ENCODE assay signal across 7 mouse cellular contexts in the genomic region with DNA sequence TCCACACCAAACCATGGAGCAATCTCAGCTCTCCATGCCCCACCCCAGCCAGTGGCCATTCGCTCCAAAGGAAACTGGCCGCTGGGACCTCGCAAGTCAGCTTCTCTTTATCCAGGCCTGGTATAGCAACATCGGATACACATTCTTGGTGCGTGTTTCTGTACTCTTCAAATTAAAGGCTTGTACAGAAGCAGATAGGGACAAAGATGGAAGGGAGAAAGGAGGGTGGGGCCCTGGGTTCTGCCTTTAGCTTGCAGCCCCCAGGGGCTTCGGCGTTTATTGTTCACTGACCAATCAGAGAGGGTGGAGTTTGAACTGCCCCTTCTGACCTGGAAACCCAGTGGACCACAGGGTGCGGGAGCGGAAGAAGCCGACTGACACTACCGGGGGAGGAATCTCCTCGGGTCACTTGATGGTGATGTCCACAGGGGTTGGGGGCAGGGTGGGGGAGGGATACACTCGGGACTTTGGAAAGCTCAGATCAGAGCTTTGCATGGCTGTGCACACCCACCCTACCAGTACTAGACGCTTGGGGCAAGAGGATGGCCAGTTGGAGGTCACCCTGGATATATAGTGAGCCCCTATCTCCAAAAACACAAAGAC. TPM values are rescaled to one million over a fixed set of nuclear protein-coding genes. Genes with fewer than 3 reads are reported as not detected.
A peak's percentile ranks its signal among the peaks of the same experiment; 100 is the strongest.
DNase-seq lines count a peak whose midpoint lies in the region; ATAC-seq and TF ChIP-seq lines count a peak whose summit lies in the region.

No protein-coding gene starts in this region.

- WGBS in forebrain, embryonic 16.5 days = 18% methylated on average over 14 of the region's 14 CpGs
- 11% methylated on average over 14 of the region's 14 CpGs for WGBS in kidney, embryonic 15.5 days
- 10% methylated on average over 14 of the region's 14 CpGs for WGBS in midbrain, embryonic 14.5 days

- H3K9me3 ChIP-seq in E14TG2a.4 (ENCODE audit: low read length) = no peaks in the 10 kb centered on the region
- no peaks in the 10 kb centered on the region for H3K9me3 ChIP-seq in forebrain, embryonic 16.5 days (ENCODE audit: control insufficient read depth, low read length)
- no peaks in the 10 kb centered on the region for H3K9me3 ChIP-seq in kidney, embryonic 15.5 days (replicated peaks)
- H3K9me3 ChIP-seq in midbrain, embryonic 14.5 days (ENCODE audit: control insufficient read depth, low read length) = no peaks in the 10 kb centered on the region

- peak overlapping the region; percentile 84 for H3K9ac ChIP-seq in forebrain, embryonic 16.5 days (replicated peaks; ENCODE audit: low read depth, low read length)
- H3K9ac ChIP-seq in kidney, embryonic 15.5 days = peak overlapping the region; percentile 64
- H3K9ac ChIP-seq in midbrain, embryonic 14.5 days (replicated peaks; ENCODE audit: low read length) = peak overlapping the region; percentile 78

- H3K4me1 ChIP-seq in E14TG2a.4 (replicated peaks; ENCODE audit: low read depth, low read length) = peaks cover 53% of the 10 kb centered on the region
- H3K4me1 ChIP-seq in forebrain, embryonic 16.5 days (replicated peaks; ENCODE audit: control insufficient read depth, insufficient read depth, low read length) = peaks cover 53% of the 10 kb centered on the region
- peaks cover 62% of the 10 kb centered on the region for H3K4me1 ChIP-seq in kidney, embryonic 15.5 days
- H3K4me1 ChIP-seq in midbrain, embryonic 14.5 days (ENCODE audit: control insufficient read depth, insufficient read depth, low read length) = peaks cover 48% of the 10 kb centered on the region

- H3K27me3 ChIP-seq in E14TG2a.4 (ENCODE audit: insufficient read depth, low read length) = peaks cover 48% of the 10 kb centered on the region
- no peaks in the 10 kb centered on the region for H3K27me3 ChIP-seq in forebrain, embryonic 16.5 days (replicated peaks; ENCODE audit: control insufficient read depth, insufficient read depth, low read length)
- H3K27me3 ChIP-seq in kidney, embryonic 15.5 days = 0 out of 2 replicates have a peak, but pooled peaks cover under 1% of the 10 kb centered on the region
- no peaks in the 10 kb centered on the region for H3K27me3 ChIP-seq in midbrain, embryonic 14.5 days (ENCODE audit: control insufficient read depth, insufficient read depth, low read length)

- DNase-seq in 416B (ENCODE audit: low read depth) = peak; percentile 48
- DNase-seq in midbrain, embryonic 14.5 days = peak; percentile 54
- no peak for DNase-seq in adipocyte (ENCODE audit: low spot score)
- no peak for DNase-seq in thymus, postnatal 4 days

- ATAC-seq in forebrain, embryonic 16.5 days = no peak; the same call in 1 of the 2 replicates
- ATAC-seq in kidney, embryonic 15.5 days (replicated peaks; ENCODE audit: low FRiP score) = 0 out of 2 replicates have a peak, but pooled peaks have one; percentile 4
- ATAC-seq in midbrain, embryonic 14.5 days (ENCODE audit: low FRiP score, low TSS enrichment) = 0 out of 2 replicates have a peak, but pooled peaks have one; percentile 2

- peak overlapping the region; percentile 58 for H3K27ac ChIP-seq in forebrain, embryonic 16.5 days (ENCODE audit: low read length)
- peak overlapping the region; percentile 79 for H3K27ac ChIP-seq in kidney, embryonic 15.5 days
- peak overlapping the region; percentile 87 for H3K27ac ChIP-seq in midbrain, embryonic 14.5 days (replicated peaks; ENCODE audit: low read depth, low read length)

- H3K4me2 ChIP-seq in forebrain, embryonic 16.5 days (ENCODE audit: low read length) = peak overlapping the region; percentile 82
- peak overlapping the region; percentile 83 for H3K4me2 ChIP-seq in kidney, embryonic 15.5 days
- peak overlapping the region; percentile 78 for H3K4me2 ChIP-seq in midbrain, embryonic 14.5 days (ENCODE audit: low read length)

- peak overlapping the region; percentile 89 for H3K4me3 ChIP-seq in E14TG2a.4 (replicated peaks; ENCODE audit: low read length)
- peak overlapping the region; percentile 94 for H3K4me3 ChIP-seq in forebrain, embryonic 16.5 days (replicated peaks; ENCODE audit: low read length)
- H3K4me3 ChIP-seq in kidney, embryonic 15.5 days (replicated peaks) = peak overlapping the region; percentile 65
- H3K4me3 ChIP-seq in midbrain, embryonic 14.5 days (replicated peaks; ENCODE audit: low read depth, low read length) = peak overlapping the region; percentile 73

- TF ChIP-seq CTCF in E14TG2a.4 (conservative IDR thresholded peaks at IDR 0.05; ENCODE audit: low read length) = no peak

- peaks cover 5% of the 10 kb centered on the region for H3K36me3 ChIP-seq in E14TG2a.4 (ENCODE audit: insufficient read depth, low read length)
- H3K36me3 ChIP-seq in forebrain, embryonic 16.5 days (ENCODE audit: control insufficient read depth, insufficient read depth) = no peaks in the 10 kb centered on the region
- H3K36me3 ChIP-seq in kidney, embryonic 15.5 days = peaks cover 11% of the 10 kb centered on the region; the same call in 1 of the 2 replicates
- 0 out of 2 replicates have a peak, but pooled peaks cover 3% of the 10 kb centered on the region for H3K36me3 ChIP-seq in midbrain, embryonic 14.5 days (ENCODE audit: control insufficient read depth, insufficient read depth, low read length)

RNA-seq across cellular contexts. Expression of a gene that starts 0.8 kb away (rescaled TPM):
- 119 and 147 TPM in 2 replicates for polyA plus RNA-seq in forebrain, embryonic 16.5 days (2015; fragmentation: Nextera tagmentation; extraction: Ambion mirVana)
- polyA plus RNA-seq in kidney, embryonic 15.5 days (2015; fragmentation: Nextera tagmentation; extraction: Ambion mirVana) = 99.2 and 138 TPM in 2 replicates
- 291 and 381 TPM in 2 replicates for polyA plus RNA-seq in midbrain, embryonic 14.5 days (2014; fragmentation: Nextera tagmentation; extraction: Ambion mirVana)

RNA-seq across cellular contexts. Expression of a gene that starts 22.5 kb away (rescaled TPM):
- 15.2 and 19.1 TPM in 2 replicates for polyA plus RNA-seq in forebrain, embryonic 16.5 days (2015; fragmentation: Nextera tagmentation; extraction: Ambion mirVana)
- 16.7 and 18.4 TPM in 2 replicates for polyA plus RNA-seq in kidney, embryonic 15.5 days (2015; fragmentation: Nextera tagmentation; extraction: Ambion mirVana)
- polyA plus RNA-seq in midbrain, embryonic 14.5 days (2014; fragmentation: Nextera tagmentation; extraction: Ambion mirVana) = 14.0 and 18.1 TPM in 2 replicates

Comparison
In these comparisons a context has a peak if more than half of its experiments do, and no peak if none do; other contexts are left out.
1. DNase-seq: peak in 416B (single experiment) and midbrain, embryonic 14.5 days (single experiment); none in adipocyte (single experiment) and thymus, postnatal 4 days (single experiment).
2. Peak in every context shown above with its lines, with median percentiles within 50 percentile points of each other: H3K4me3 ChIP-seq, H3K27ac ChIP-seq, H3K4me2 ChIP-seq and H3K9ac ChIP-seq.